Mouse (Mus musculus) CH12F3 (cell line): ENCODE data around the gene Spint3.

Source experiments
- in situ Hi-C: fragments of 300-500 bp; cut with MboI; formaldehyde crosslinking; loops from 2 replicates; pipeline ENCODE4 v1.14.3; 2020; ENCODE audit warnings: low sequenced_read_pairs

Gene Spint3

GRCm38 (mm10) chr2:164551502-164551901, 21.8 kb downstream of the Spint3 start:
- in situ Hi-C loops: no loop called here

GRCm38 (mm10) chr2:164550895-164551269, 22.4 kb downstream of the Spint3 start:
- in situ Hi-C loops: no loop called here

- in situ Hi-C loops: no loop called here
These were observed 23.0 kb downstream of the Spint3 start for GRCm38 (mm10) chr2:164549963-164550894.

GRCm38 (mm10) chr2:164549338-164549737, 23.9 kb downstream of the Spint3 start:
- in situ Hi-C loops: no loop called here

- in situ Hi-C loops: no loop called here
These were observed 28.7 kb downstream of the Spint3 start for GRCm38 (mm10) chr2:164544454-164545097.

GRCm38 (mm10) chr2:164543745-164544144, 29.5 kb downstream of the Spint3 start:
- in situ Hi-C loops: no loop called here

- in situ Hi-C loops: no loop called here
These were observed 30.7 kb downstream of the Spint3 start for GRCm38 (mm10) chr2:164542598-164542997.

- in situ Hi-C loops: no loop called here
These were observed 31.1 kb downstream of the Spint3 start for GRCm38 (mm10) chr2:164542132-164542531.

- in situ Hi-C loops: no loop called here
These were observed 32.4 kb downstream of the Spint3 start for GRCm38 (mm10) chr2:164540652-164541427.

GRCm38 (mm10) chr2:164537003-164537402, 36.3 kb downstream of the Spint3 start:
- in situ Hi-C loops: no loop called here

GRCm38 (mm10) chr2:164534315-164534714, 38.9 kb downstream of the Spint3 start:
- in situ Hi-C loops: no loop called here

GRCm38 (mm10) chr2:164531169-164531568, 42.1 kb downstream of the Spint3 start:
- in situ Hi-C loops: no loop called here

- in situ Hi-C loops: loop anchor here (5.0 kb wide), 1 partner anchor 111 kb away; no protein-coding TSS in a partner anchor
These were observed 44.7 kb downstream of the Spint3 start for GRCm38 (mm10) chr2:164528557-164528956.

- in situ Hi-C loops: no loop called here
These were observed 49.9 kb downstream of the Spint3 start for GRCm38 (mm10) chr2:164523301-164523773.

GRCm38 (mm10) chr2:164522280-164522679, 51.0 kb downstream of the Spint3 start:
- in situ Hi-C loops: no loop called here

GRCm38 (mm10) chr2:164521841-164522240, 51.4 kb downstream of the Spint3 start:
- in situ Hi-C loops: no loop called here

GRCm38 (mm10) chr2:164520782-164521181, 52.5 kb downstream of the Spint3 start:
- in situ Hi-C loops: no loop called here
